Mouse (Mus musculus): ENCODE results near the gene Sh3bgrl2. TPM values are rescaled to one million over a fixed set of nuclear protein-coding genes. Genes with fewer than 3 reads are reported as not detected.
A peak's percentile ranks its signal among the peaks of the same experiment; 100 is the strongest.
"Not testable (repeated sequence)": the region's sequence is repeated elsewhere in the genome, so short reads cannot be mapped to it uniquely, and the experiment has no call there.

The Sh3bgrl2 gene
- 19.0 and 22.2 TPM in 2 replicates for polyA plus RNA-seq (2015; fragmentation: Nextera tagmentation; extraction: Ambion mirVana)

DNA sequence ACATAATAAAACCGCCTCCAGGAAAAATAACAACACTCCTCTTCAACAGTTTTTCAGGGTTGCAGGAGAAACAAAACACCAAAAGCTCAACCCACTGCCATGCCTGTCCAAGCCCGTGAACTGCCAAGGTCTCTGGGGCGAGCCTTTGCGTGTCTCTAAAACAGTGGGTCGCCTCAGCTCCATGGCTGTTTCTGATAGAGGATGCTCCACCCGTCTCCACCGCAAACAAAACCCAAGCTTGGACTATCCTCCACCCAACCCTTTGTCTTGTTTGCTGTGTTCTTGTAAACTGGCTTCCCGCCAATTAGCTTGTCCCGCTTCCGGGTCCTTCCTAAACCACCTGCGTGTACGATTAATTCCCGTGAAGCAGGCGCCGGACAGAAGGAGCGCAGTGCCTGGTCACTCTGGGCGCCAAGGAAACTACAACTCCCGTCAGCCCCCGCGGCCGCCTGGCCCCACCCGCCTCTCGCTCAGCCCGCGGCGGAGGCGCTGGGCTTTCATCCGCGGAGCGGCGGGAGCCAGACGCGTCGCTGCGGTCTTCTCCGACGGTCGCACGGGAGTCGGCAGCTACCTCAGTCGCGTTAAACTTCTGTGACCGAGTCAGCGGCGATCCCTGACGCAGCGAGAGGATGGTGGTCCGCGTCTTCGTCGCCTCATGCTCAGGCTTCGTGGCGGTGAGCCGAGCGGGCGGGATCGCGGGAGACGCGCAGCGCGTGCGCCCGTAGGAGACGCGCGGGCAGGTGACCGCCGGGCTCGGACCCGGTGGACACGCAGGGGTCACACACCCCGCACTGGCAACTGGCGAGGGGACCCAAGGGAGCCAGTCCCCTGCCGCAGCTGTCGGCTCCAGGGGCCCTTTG lies at the start of gene Sh3bgrl2:
Sh3bgrl2 (plus strand) TSS at position 498 of the 860 bp plus-strand sequence.
- Histone ChIP-seq H3K27ac (ENCODE audit: low read length) (no peak within 1 kb of the TSS), H3K9me3 (ENCODE audit: low read length) (no peaks in the 10 kb centered on the region), H3K4me1 (ENCODE audit: insufficient read depth, low read length) (no peaks in the 10 kb centered on the region), H3K27me3 (ENCODE audit: insufficient read depth, low read length) (no peaks in the 10 kb centered on the region), H3K36me3 (ENCODE audit: insufficient read depth, low read length) (no peaks in the 10 kb centered on the region), H3K9ac (replicated peaks; ENCODE audit: low read length) (peak within 1 kb of the TSS; percentile 68), H3K4me3 (ENCODE audit: low read length) (peak within 1 kb of the TSS; percentile 68), H3K4me2 (replicated peaks; ENCODE audit: low read depth, low read length) (peak within 1 kb of the TSS; percentile 70)
- 2% methylated on average over 76 of the region's 76 CpGs for WGBS
- peak; percentile 97 for ATAC-seq (ENCODE audit: low FRiP score, low TSS enrichment)

DNA sequence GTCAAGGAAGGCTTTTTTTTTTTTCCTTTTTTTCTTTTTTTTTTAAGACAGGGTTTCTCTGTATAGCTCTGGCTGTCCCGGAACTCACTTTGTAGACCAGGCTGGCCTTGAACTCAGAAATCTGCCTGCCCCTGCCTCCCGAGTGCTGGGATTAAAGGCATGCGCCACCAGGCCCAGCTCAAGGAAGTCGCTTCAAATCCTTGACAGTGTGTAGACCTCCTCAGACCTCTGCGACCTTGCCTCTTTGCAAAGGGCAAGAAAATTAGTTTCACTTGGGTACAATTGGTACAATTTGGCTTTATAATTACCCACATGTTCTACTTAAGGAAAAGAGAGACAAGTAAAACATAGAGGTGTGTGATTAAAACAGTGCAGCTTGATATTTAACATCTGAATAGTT lies 29.0 kb upstream of the Sh3bgrl2 start:
- WGBS, result 78% methylated on average over 5 of the region's 5 CpGs
- not testable (repeated sequence) for H3K4me3 ChIP-seq (ENCODE audit: low read length); H3K27ac ChIP-seq (ENCODE audit: low read length); H3K4me2 ChIP-seq (replicated peaks; ENCODE audit: low read depth, low read length); H3K4me1 ChIP-seq (ENCODE audit: insufficient read depth, low read length); H3K9me3 ChIP-seq (ENCODE audit: low read length); H3K9ac ChIP-seq (replicated peaks; ENCODE audit: low read length); H3K36me3 ChIP-seq (ENCODE audit: insufficient read depth, low read length); ATAC-seq (ENCODE audit: low FRiP score, low TSS enrichment); H3K27me3 ChIP-seq (ENCODE audit: insufficient read depth, low read length)

DNA sequence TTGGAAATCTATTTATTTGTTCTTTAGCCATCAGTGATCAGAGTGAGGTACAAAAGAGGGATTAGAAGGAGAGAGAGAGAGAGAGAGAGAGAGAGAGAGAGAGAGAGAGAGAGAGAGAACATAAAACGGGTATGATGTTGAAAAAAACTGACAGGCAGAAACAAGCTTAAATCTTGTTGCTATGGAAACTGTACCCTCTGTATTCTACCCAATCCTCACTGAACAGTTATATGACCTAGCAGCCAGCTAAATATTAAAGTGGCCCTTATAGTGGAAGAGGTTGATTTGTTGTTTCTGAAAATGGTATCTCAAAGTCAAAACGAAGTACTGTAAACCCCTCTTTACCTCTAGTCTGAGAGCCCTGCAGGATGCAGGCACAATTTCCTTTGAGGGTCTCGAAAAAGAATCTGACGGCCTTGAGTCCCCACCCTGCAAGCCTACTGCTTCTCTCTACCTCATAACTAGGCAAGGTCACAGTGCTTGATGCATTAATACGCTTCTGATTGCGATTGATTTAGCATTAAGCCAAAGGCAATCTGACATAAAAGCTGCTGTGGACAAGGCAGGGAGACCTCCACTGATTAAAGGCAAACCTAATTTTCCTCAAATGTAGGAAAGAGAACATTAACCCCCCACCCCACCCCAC lies 28.5 kb upstream of the Sh3bgrl2 start:
- Histone ChIP-seq H3K9ac (replicated peaks; ENCODE audit: low read length) (no peak overlapping the region), H3K4me2 (replicated peaks; ENCODE audit: low read depth, low read length) (no peak overlapping the region), H3K9me3 (ENCODE audit: low read length) (no peaks in the 10 kb centered on the region), H3K4me1 (ENCODE audit: insufficient read depth, low read length) (no peaks in the 10 kb centered on the region), H3K36me3 (ENCODE audit: insufficient read depth, low read length) (no peaks in the 10 kb centered on the region), H3K27me3 (ENCODE audit: insufficient read depth, low read length) (no peaks in the 10 kb centered on the region), H3K27ac (ENCODE audit: low read length) (no peak overlapping the region), H3K4me3 (ENCODE audit: low read length) (no peak overlapping the region)
- no peak for ATAC-seq (ENCODE audit: low FRiP score, low TSS enrichment)
- 72% methylated on average over 6 of the region's 6 CpGs for WGBS

DNA sequence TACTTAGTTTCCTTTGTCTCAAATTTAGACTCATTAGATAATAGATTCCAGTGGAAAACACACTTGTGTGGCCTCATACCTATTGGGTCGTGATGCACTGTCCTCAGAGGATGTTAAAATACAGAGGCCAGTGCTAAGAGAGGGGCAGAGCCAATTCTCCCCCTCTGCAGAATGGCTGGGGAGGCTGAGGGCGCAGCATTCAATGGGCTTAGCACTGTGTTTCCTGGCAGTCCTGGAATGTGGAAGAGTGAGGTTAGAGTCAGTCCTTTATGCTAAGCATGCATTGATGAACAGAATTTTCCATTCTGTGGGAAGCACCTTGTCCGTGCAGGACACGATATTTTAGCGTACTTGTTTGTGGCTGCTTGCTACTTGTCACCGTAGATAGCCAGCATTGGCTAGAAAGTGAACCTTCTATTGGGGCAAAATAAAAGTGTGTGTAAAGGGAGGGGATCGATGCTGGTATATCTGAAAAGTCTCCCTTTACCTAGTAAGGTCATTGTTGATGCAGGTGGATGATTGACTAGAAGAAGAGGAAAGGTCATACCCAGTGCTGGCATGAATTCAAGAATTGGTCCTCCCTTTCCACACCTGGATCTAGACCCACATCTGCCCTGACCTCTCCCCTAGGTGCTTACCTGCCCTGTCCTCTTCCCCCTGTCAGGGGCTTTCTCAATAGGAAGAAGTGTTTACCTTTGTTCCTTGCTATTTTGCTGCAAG lies 20.6 kb upstream of the Sh3bgrl2 start:
- Histone ChIP-seq H3K4me1 (ENCODE audit: insufficient read depth, low read length) (no peaks in the 10 kb centered on the region; the same call in 1 of the 2 replicates), H3K36me3 (ENCODE audit: insufficient read depth, low read length) (no peaks in the 10 kb centered on the region), H3K9ac (replicated peaks; ENCODE audit: low read length) (no peak overlapping the region), H3K4me2 (replicated peaks; ENCODE audit: low read depth, low read length) (no peak overlapping the region), H3K4me3 (ENCODE audit: low read length) (no peak overlapping the region), H3K27ac (ENCODE audit: low read length) (no peak overlapping the region), H3K27me3 (ENCODE audit: insufficient read depth, low read length) (no peaks in the 10 kb centered on the region), H3K9me3 (ENCODE audit: low read length) (no peaks in the 10 kb centered on the region)
- 81% methylated on average over 7 of the region's 7 CpGs for WGBS
- ATAC-seq (ENCODE audit: low FRiP score, low TSS enrichment), result no peak

DNA sequence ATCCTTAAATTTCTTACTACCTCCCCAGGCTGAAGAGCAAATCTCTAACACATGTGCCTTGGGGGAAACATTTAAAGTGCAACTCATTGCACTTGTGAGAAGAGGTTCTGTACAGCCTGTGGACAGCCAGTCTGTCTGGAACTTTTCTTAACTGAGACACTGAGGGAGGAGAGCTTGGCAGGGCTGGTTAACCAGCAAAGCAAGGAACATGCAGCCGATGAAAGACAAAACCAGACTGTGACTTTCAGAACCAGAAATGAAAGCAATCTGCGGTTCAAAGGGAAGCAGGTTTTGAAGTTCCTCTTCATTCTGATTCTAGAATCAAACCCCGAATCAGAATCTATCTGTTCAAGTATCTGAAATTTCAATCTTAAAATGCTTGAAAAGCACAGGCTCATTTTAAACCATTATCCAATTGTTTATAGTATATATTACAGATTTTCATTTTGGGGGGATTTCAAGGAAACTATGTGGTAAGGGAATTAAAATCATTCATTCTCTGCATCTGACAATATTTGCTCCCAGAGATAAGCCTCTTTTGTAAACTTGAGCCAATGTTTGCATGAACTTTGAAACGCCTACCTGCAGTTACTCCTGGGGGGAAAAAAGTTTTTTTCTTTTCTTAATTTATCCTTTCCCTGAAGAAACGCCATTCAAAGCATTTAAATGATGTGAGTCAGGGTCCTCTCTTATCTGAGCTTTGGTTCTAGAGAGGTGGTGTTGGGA lies 14.9 kb upstream of the Sh3bgrl2 start:
- no peaks in the 10 kb centered on the region for H3K4me1 ChIP-seq (ENCODE audit: insufficient read depth, low read length)
- H3K4me3 ChIP-seq (ENCODE audit: low read length), result no peak overlapping the region
- no peaks in the 10 kb centered on the region for H3K36me3 ChIP-seq (ENCODE audit: insufficient read depth, low read length)
- no peaks in the 10 kb centered on the region for H3K27me3 ChIP-seq (ENCODE audit: insufficient read depth, low read length)
- WGBS, result 84% methylated on average over 5 of the region's 5 CpGs
- H3K4me2 ChIP-seq (replicated peaks; ENCODE audit: low read depth, low read length), result no peak overlapping the region
- no peak overlapping the region for H3K9ac ChIP-seq (replicated peaks; ENCODE audit: low read length)
- no peaks in the 10 kb centered on the region for H3K9me3 ChIP-seq (ENCODE audit: low read length)
- no peak for ATAC-seq (ENCODE audit: low FRiP score, low TSS enrichment)
- H3K27ac ChIP-seq (ENCODE audit: low read length), result no peak overlapping the region

DNA sequence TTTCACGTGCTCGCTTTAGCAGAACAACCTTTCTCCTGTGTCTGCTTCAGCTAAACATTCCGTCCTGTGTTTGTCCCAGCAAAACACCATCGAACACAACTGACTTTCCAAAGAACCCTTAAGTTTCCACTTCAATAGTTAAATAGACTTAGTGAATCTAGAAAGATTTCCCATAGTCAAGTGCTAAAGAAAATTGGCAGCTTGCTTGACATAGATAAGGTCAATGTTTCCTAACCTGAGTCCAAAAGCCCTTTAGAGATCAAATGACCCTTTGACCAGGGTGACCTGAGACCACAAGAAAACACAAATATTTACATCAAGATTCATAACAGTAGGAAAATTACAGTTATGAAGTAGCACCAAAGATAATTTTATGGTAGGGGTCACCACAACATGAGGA lies 11.2 kb upstream of the Sh3bgrl2 start:
- 95% methylated on average over 4 of the region's 4 CpGs for WGBS
- Histone ChIP-seq H3K27me3 (ENCODE audit: insufficient read depth, low read length) (no peaks in the 10 kb centered on the region), H3K4me2 (replicated peaks; ENCODE audit: low read depth, low read length) (no peak overlapping the region), H3K4me3 (ENCODE audit: low read length) (no peak overlapping the region), H3K4me1 (ENCODE audit: insufficient read depth, low read length) (peaks cover 16% of the 10 kb centered on the region), H3K9me3 (ENCODE audit: low read length) (no peaks in the 10 kb centered on the region), H3K9ac (replicated peaks; ENCODE audit: low read length) (no peak overlapping the region), H3K36me3 (ENCODE audit: insufficient read depth, low read length) (no peaks in the 10 kb centered on the region), H3K27ac (ENCODE audit: low read length) (no peak overlapping the region)
- no peak for ATAC-seq (ENCODE audit: low FRiP score, low TSS enrichment)

DNA sequence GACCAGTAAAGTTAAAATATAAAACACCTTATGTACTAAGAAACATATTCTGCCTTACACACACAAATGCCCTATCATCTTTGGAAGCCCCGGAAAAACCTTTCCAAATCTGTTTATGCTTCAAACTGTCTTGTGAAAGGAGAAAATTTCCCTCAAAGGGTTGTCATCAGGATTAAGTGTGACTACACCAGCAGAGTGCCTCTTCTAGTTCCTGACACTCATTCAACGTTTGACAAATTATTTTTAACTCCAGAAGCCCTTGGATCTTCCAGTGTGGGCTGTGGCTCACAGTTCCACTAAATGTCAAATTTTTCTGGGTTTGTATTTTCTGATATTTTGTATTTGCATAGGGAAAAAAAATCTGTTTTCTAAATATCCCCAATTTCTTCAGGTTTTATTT lies 10.6 kb upstream of the Sh3bgrl2 start:
- no peaks in the 10 kb centered on the region for H3K27me3 ChIP-seq (ENCODE audit: insufficient read depth, low read length)
- H3K4me1 ChIP-seq (ENCODE audit: insufficient read depth, low read length), result peaks cover 16% of the 10 kb centered on the region
- H3K9me3 ChIP-seq (ENCODE audit: low read length), result no peaks in the 10 kb centered on the region
- ATAC-seq (ENCODE audit: low FRiP score, low TSS enrichment), result no peak
- WGBS, result 60% methylated on average over 2 of the region's 2 CpGs
- no peak overlapping the region for H3K4me3 ChIP-seq (ENCODE audit: low read length)
- H3K36me3 ChIP-seq (ENCODE audit: insufficient read depth, low read length), result no peaks in the 10 kb centered on the region
- H3K27ac ChIP-seq (ENCODE audit: low read length), result no peak overlapping the region
- no peak overlapping the region for H3K9ac ChIP-seq (replicated peaks; ENCODE audit: low read length)
- H3K4me2 ChIP-seq (replicated peaks; ENCODE audit: low read depth, low read length), result no peak overlapping the region

DNA sequence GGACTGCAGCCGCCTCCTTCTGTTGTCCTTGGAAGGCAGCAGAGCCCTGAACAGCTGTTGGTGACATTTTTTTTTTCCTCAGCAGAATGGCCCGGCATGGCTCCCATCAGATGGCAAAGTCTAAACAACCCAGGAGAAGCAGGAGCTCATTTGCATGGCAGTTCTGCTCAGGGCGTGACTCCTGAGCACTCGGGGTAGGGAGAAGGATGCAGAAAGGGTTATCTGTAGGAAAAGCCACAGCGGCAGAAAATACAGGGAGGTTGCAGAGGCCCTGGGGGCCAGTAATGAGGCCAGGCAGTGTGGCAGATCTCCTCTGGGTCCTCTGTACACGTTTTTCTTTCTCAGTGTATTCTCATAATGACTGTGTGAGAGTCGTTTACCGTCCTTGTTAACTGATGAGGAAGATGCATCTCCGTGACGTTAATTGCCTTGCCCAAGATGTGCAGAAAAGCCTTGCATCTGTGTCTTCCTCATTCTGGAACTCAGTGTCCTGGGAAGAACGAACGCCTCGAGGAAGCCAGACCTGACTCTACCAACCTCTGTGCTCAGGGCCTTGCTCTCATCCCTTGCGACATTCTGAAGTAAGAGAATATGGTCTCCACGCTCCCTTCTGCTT lies 10.1 kb upstream of the Sh3bgrl2 start:
- H3K9ac ChIP-seq (replicated peaks; ENCODE audit: low read length), result no peak overlapping the region
- peaks cover 16% of the 10 kb centered on the region for H3K4me1 ChIP-seq (ENCODE audit: insufficient read depth, low read length)
- no peaks in the 10 kb centered on the region for H3K9me3 ChIP-seq (ENCODE audit: low read length)
- H3K27ac ChIP-seq (ENCODE audit: low read length), result no peak overlapping the region
- whole genome bisulfite sequencing, result 61% methylated on average over 15 of the region's 15 CpGs
- no peak overlapping the region for H3K4me3 ChIP-seq (ENCODE audit: low read length)
- no peaks in the 10 kb centered on the region for H3K36me3 ChIP-seq (ENCODE audit: insufficient read depth, low read length)
- ATAC-seq (ENCODE audit: low FRiP score, low TSS enrichment), result no peak
- H3K4me2 ChIP-seq (replicated peaks; ENCODE audit: low read depth, low read length), result no peak overlapping the region
- no peaks in the 10 kb centered on the region for H3K27me3 ChIP-seq (ENCODE audit: insufficient read depth, low read length)

DNA sequence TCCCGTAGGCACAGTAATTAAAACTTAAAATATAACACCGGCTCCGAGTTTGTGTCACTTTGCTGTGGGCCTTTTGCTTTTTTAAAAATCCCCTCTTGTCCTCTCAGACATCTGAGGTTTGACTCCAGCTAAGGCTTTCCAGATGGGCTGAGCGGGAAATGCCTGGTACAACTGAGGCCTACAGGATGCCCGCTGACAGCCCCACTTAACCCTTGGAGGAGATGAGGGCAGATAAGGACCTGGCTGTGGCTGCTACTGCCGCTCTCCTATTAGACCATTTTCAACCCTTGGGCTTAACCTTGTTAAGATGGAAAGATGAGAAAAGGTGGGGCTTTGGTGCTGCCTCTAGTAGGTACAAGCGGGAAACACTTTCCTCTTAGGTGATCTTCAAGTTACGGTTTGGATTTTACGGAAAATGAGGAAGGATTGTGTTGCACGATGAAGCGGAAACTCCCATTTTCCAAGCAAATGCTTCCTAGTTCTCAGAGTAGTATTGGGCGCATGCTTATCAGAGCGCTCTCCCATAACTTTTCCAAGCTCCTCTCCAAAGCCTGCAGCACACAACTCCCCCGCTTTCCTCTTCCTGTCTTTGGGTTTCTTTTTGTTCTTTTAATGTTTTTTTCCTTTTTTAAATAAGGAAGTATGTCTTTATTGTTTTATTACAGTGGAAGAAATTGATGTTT lies 8.2 kb upstream of the Sh3bgrl2 start:
- Histone ChIP-seq H3K9me3 (ENCODE audit: low read length) (no peaks in the 10 kb centered on the region), H3K4me1 (ENCODE audit: insufficient read depth, low read length) (peaks cover 16% of the 10 kb centered on the region), H3K4me3 (ENCODE audit: low read length) (no peak overlapping the region), H3K36me3 (ENCODE audit: insufficient read depth, low read length) (no peaks in the 10 kb centered on the region), H3K9ac (replicated peaks; ENCODE audit: low read length) (no peak overlapping the region), H3K4me2 (replicated peaks; ENCODE audit: low read depth, low read length) (no peak overlapping the region), H3K27ac (ENCODE audit: low read length) (peak overlapping the region; percentile 27; the same call in 1 of the 2 replicates), H3K27me3 (ENCODE audit: insufficient read depth, low read length) (no peaks in the 10 kb centered on the region)
- 63% methylated on average over 14 of the region's 14 CpGs for WGBS
- peak; percentile 40; the same call in 1 of the 2 replicates for ATAC-seq (ENCODE audit: low FRiP score, low TSS enrichment)
